Mouse (Mus musculus) limb, embryonic 13.5 days (tissue): Measurements from ENCODE around the gene Dok5. TPM values are rescaled to one million over a fixed set of nuclear protein-coding genes. Genes with fewer than 3 reads are reported as not detected.

Source experiments
- ATAC-seq: fragments of 200-750 bp; cut with Nextera tagmentation; 2 replicates; pipeline ENCODE4 v1.8.0; 2017; ENCODE audit warnings: low read depth, moderate number of reproducible peaks, moderate TSS enrichment; ENCODE audit not compliant: low FRiP score
- H3K27ac ChIP-seq: fragments of 300-500 bp; sonication (generic); 2 replicates; pipeline ENCODE4 v1.5.1; 2015; ENCODE audit warnings: inconsistent platforms, mild to moderate bottlenecking, moderate library complexity
- H3K27me3 ChIP-seq: fragments of 300-500 bp; sonication (generic); 2 replicates; pipeline ENCODE4 v1.6.1; 2015; ENCODE audit warnings: mild to moderate bottlenecking, inconsistent platforms
- H3K36me3 ChIP-seq: fragments of 300-500 bp; sonication (generic); 2 replicates; pipeline ENCODE4 v1.6.1; 2015; ENCODE audit warnings: inconsistent platforms, mild to moderate bottlenecking, moderate library complexity
- H3K4me1 ChIP-seq: fragments of 300-500 bp; sonication (generic); 2 replicates; pipeline ENCODE4 v1.6.1; 2015; ENCODE audit warnings: inconsistent platforms
- H3K4me2 ChIP-seq: fragments of 300-500 bp; sonication (generic); replicated peaks from 2 replicates; pipeline ENCODE4 v1.6.1; 2015; ENCODE audit warnings: inconsistent platforms, mild to moderate bottlenecking, moderate library complexity
- H3K4me3 ChIP-seq: fragments of 300-500 bp; sonication (generic); 2 replicates; pipeline ENCODE4 v1.5.1; 2015; ENCODE audit warnings: moderate library complexity, mild to moderate bottlenecking, inconsistent platforms
- H3K9ac ChIP-seq: fragments of 300-500 bp; sonication (generic); 2 replicates; pipeline ENCODE4 v1.6.1; 2015; ENCODE audit warnings: mild to moderate bottlenecking, inconsistent platforms
- H3K9me3 ChIP-seq: fragments of 300-500 bp; sonication (generic); 2 replicates; pipeline ENCODE4 v1.6.1; 2016; ENCODE audit warnings: inconsistent platforms
- WGBS: fragments of 180-500 bp; shearing (Covaris S2); methylation state at CpG from one replicate; pipeline ENCODE4 v1.1.7; 2015; 5-methylcytosine and 5-hydroxymethylcytosine counted together
- polyA plus RNA-seq: library from polyadenylated mRNA; unstranded; fragments of >200 nt; fragmentation: Nextera tagmentation; extraction: Ambion mirVana; gene quantifications from 2 replicates; pipeline ENCODE4 v1.2.1, GENCODE M21; 2015

Dok5 gene
- polyA plus RNA-seq, result 10.3 and 11.0 TPM in 2 replicates

GRCm38 (mm10) chr2:170731632-170732561, at the start of gene Dok5:
Dok5 (plus strand) TSS chr2:170731807.
- Histone ChIP-seq H3K36me3 (no peaks in the 10 kb centered on the region), H3K9me3 (no peaks in the 10 kb centered on the region), H3K4me1 (peaks cover 14% of the 10 kb centered on the region; the same call in 1 of the 2 replicates), H3K27me3 (peaks cover 36% of the 10 kb centered on the region), H3K4me2 (peak within 1 kb of the TSS; percentile 94), H3K27ac (no peak within 1 kb of the TSS), H3K9ac (peak within 1 kb of the TSS; percentile 69), H3K4me3 (peak within 1 kb of the TSS; percentile 57)
- ATAC-seq, result peak; percentile 72
- WGBS, result 4% methylated on average over 52 of the region's 53 CpGs

GRCm38 (mm10) chr2:170683385-170683784, 48.2 kb upstream of the Dok5 start:
- 83% methylated on average over 2 of the region's 2 CpGs for WGBS

GRCm38 (mm10) chr2:170695071-170695936, 36.3 kb upstream of the Dok5 start:
- Histone ChIP-seq H3K27me3 (no peaks in the 10 kb centered on the region), H3K4me3 (no peak overlapping the region), H3K4me2 (no peak overlapping the region), H3K4me1 (no peaks in the 10 kb centered on the region), H3K9ac (no peak overlapping the region), H3K27ac (no peak overlapping the region), H3K36me3 (no peaks in the 10 kb centered on the region), H3K9me3 (no peaks in the 10 kb centered on the region)
- 79% methylated on average over 23 of the region's 23 CpGs for WGBS
- peak; percentile 15; the same call in 1 of the 2 replicates for ATAC-seq

More at GRCm38 (mm10) chr2:170683385-170683784, 48.2 kb upstream of the Dok5 start:
- H3K4me2 ChIP-seq, result no peak overlapping the region
- no peak overlapping the region for H3K9ac ChIP-seq
- no peaks in the 10 kb centered on the region for H3K27me3 ChIP-seq
- no peak for ATAC-seq
- no peaks in the 10 kb centered on the region for H3K9me3 ChIP-seq
- no peak overlapping the region for H3K4me3 ChIP-seq
- no peaks in the 10 kb centered on the region for H3K4me1 ChIP-seq
- no peak overlapping the region for H3K27ac ChIP-seq
- H3K36me3 ChIP-seq, result no peaks in the 10 kb centered on the region

DNA sequence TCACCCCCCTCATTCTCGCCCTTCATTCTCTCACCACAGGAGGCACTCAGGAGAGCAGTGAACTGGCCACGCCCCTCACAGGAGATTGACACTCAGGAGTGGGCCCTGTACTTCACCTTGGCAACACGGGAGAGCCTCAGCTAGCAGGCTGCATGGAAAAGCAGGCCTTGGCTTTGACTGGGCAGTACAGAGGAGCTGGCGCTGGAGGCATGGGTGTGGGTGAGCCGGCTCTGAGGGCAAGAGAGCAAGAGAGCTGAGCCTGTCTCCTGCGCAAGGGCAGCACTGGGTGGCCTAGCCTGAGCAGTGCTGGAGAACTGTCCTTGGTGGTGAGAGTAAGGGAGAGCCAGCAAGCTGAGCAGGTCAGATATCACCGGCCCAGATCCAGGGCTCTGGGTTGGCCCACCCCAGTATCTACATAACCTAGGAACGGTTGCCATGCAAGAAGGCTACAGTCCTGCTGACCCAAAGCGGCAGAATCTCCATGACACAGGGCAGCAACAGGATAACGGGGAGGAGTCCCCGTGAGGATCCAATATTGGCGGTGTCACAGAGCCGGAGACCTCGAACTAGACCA, 35.6 kb upstream of the Dok5 start:
- Histone ChIP-seq H3K27ac (no peak overlapping the region), H3K4me3 (no peak overlapping the region), H3K27me3 (no peaks in the 10 kb centered on the region), H3K36me3 (no peaks in the 10 kb centered on the region), H3K4me1 (no peaks in the 10 kb centered on the region), H3K4me2 (no peak overlapping the region), H3K9me3 (no peaks in the 10 kb centered on the region), H3K9ac (no peak overlapping the region)
- 71% methylated on average over 14 of the region's 14 CpGs for WGBS
- peak; percentile 32 for ATAC-seq

GRCm38 (mm10) chr2:170700471-170700870, 31.1 kb upstream of the Dok5 start:
- H3K4me2 ChIP-seq, result no peak overlapping the region
- no peak overlapping the region for H3K4me3 ChIP-seq
- no peaks in the 10 kb centered on the region for H3K9me3 ChIP-seq
- WGBS, result 77% methylated on average over 4 of the region's 4 CpGs
- no peak overlapping the region for H3K27ac ChIP-seq
- H3K4me1 ChIP-seq, result no peaks in the 10 kb centered on the region
- no peak overlapping the region for H3K9ac ChIP-seq
- no peaks in the 10 kb centered on the region for H3K36me3 ChIP-seq
- no peak for ATAC-seq
- no peaks in the 10 kb centered on the region for H3K27me3 ChIP-seq

GRCm38 (mm10) chr2:170706488-170706887, 25.1 kb upstream of the Dok5 start:
- H3K4me2 ChIP-seq, result no peak overlapping the region
- H3K9ac ChIP-seq, result no peak overlapping the region
- no peak for ATAC-seq
- H3K27ac ChIP-seq, result no peak overlapping the region
- H3K36me3 ChIP-seq, result no peaks in the 10 kb centered on the region
- no peaks in the 10 kb centered on the region for H3K9me3 ChIP-seq
- H3K4me3 ChIP-seq, result no peak overlapping the region
- H3K27me3 ChIP-seq, result no peaks in the 10 kb centered on the region
- H3K4me1 ChIP-seq, result no peaks in the 10 kb centered on the region
- 87% methylated on average over 4 of the region's 4 CpGs for WGBS

GRCm38 (mm10) chr2:170707672-170708071, 23.9 kb upstream of the Dok5 start:
- Histone ChIP-seq H3K36me3 (no peaks in the 10 kb centered on the region), H3K9me3 (no peaks in the 10 kb centered on the region), H3K4me1 (no peaks in the 10 kb centered on the region), H3K4me2 (no peak overlapping the region), H3K27me3 (no peaks in the 10 kb centered on the region), H3K27ac (no peak overlapping the region), H3K4me3 (no peak overlapping the region), H3K9ac (no peak overlapping the region)
- ATAC-seq, result no peak
- WGBS, result 88% methylated on average over 3 of the region's 3 CpGs

- no peaks in the 10 kb centered on the region for H3K4me1 ChIP-seq
- no peak overlapping the region for H3K4me2 ChIP-seq
- H3K27me3 ChIP-seq, result no peaks in the 10 kb centered on the region; the same call in 1 of the 2 replicates
- H3K9ac ChIP-seq, result no peak overlapping the region
- H3K36me3 ChIP-seq, result no peaks in the 10 kb centered on the region
- 72% methylated on average over 9 of the region's 9 CpGs for WGBS
- no peaks in the 10 kb centered on the region for H3K9me3 ChIP-seq
- H3K4me3 ChIP-seq, result no peak overlapping the region
- no peak overlapping the region for H3K27ac ChIP-seq
- ATAC-seq, result no peak
These were observed 22.7 kb upstream of the Dok5 start for GRCm38 (mm10) chr2:170708901-170709300.

DNA sequence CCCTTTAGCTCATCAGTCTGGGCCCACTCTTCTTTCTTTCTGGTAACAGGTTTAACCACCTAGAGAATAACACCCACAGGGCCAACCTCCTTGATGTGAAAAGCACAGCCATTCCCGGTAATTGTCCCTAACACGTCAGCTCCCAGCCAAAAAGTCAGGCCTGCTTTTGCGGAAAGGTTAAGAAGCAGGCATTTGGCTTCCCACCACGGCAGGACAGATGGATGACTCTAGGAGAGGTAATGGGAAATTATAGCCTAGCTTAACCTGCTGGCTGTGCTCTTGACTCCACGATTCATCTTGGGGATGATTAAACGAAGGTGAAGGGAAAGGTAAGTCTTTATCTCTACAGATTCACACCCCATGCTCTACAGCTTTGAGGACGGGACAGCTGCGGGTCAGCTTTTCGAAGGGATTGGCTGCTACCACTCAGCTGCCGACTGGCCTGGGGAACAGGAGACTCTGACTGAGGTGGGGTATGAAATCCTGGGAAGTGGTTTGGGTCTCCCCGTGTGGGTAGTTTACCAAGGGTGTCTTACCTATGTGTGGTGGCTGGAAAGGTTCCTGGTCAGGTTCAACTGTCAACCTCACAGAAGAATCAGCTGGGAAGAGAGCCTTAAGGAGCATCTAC, 18.8 kb upstream of the Dok5 start:
- ATAC-seq, result no peak

DNA sequence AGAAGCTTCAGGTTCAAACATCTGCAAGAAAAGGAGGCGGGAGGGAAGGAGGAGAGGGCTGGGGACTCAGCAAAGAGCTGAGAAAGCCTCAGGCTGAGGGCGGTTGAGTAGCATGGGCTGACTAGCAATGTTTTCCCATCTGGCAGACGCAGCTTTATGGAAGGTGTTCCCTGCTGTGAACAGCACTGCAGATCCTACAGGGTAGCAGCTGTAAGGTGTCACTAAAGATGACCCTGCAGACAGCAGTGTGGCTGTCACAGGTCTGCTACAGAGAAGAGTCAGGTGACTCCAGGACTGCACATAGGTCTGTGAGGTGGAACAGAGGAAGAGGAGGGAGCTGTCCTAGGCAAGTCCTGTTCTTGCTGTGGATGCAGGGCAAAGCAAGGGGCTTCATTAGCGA, 11.2 kb upstream of the Dok5 start:
- Histone ChIP-seq H3K36me3 (no peaks in the 10 kb centered on the region), H3K4me2 (no peak overlapping the region)

More for the DNA sequence above, 18.8 kb upstream of the Dok5 start:
- H3K4me1 ChIP-seq, result no peaks in the 10 kb centered on the region
- H3K4me3 ChIP-seq, result no peak overlapping the region
- 69% methylated on average over 11 of the region's 11 CpGs for WGBS
- H3K27me3 ChIP-seq, result no peaks in the 10 kb centered on the region; the same call in 1 of the 2 replicates
- H3K9me3 ChIP-seq, result no peaks in the 10 kb centered on the region
- H3K27ac ChIP-seq, result no peak overlapping the region
- no peak overlapping the region for H3K4me2 ChIP-seq
- no peaks in the 10 kb centered on the region for H3K36me3 ChIP-seq
- H3K9ac ChIP-seq, result no peak overlapping the region

GRCm38 (mm10) chr2:170724136-170724535, 7.5 kb upstream of the Dok5 start:
- whole genome bisulfite sequencing, result 44% methylated on average over 13 of the region's 13 CpGs
- no peak overlapping the region for H3K9ac ChIP-seq
- H3K4me1 ChIP-seq, result no peaks in the 10 kb centered on the region
- H3K27ac ChIP-seq, result no peak overlapping the region
- no peak overlapping the region for H3K4me3 ChIP-seq
- H3K27me3 ChIP-seq, result no peaks in the 10 kb centered on the region
- H3K36me3 ChIP-seq, result no peaks in the 10 kb centered on the region
- ATAC-seq, result no peak
- H3K9me3 ChIP-seq, result no peaks in the 10 kb centered on the region
- no peak overlapping the region for H3K4me2 ChIP-seq

More for the DNA sequence above, 11.2 kb upstream of the Dok5 start:
- H3K4me1 ChIP-seq, result no peaks in the 10 kb centered on the region
- no peak overlapping the region for H3K4me3 ChIP-seq
- 32% methylated on average over 4 of the region's 4 CpGs for WGBS
- no peak for ATAC-seq
- H3K27me3 ChIP-seq, result no peaks in the 10 kb centered on the region
- no peak overlapping the region for H3K9ac ChIP-seq
- no peaks in the 10 kb centered on the region for H3K9me3 ChIP-seq
- no peak overlapping the region for H3K27ac ChIP-seq
